Mouse (Mus musculus): ENCODE results near the gene Rpl18. TPM values are rescaled to one million over a fixed set of nuclear protein-coding genes. Genes with fewer than 3 reads are reported as not detected.
A peak's percentile ranks its signal among the peaks of the same experiment; 100 is the strongest.

The Rpl18 gene
- polyA plus RNA-seq (2015; fragmentation: Nextera tagmentation; extraction: Ambion mirVana): 540 and 572 TPM in 2 replicates

- Histone ChIP-seq H3K36me3 (peaks cover 35% of the 10 kb centered on the region), H3K27ac (peak within 1 kb of the TSS; percentile 44), H3K27me3 (no peaks in the 10 kb centered on the region), H3K4me3 (peak within 1 kb of the TSS; percentile 69), H3K9me3 (replicated peaks) (no peaks in the 10 kb centered on the region), H3K4me1 (replicated peaks) (peaks cover 43% of the 10 kb centered on the region), H3K4me2 (peak within 1 kb of the TSS; percentile 80), H3K9ac (peak within 1 kb of the TSS; percentile 63)
- 6% methylated on average over 34 of the region's 34 CpGs for WGBS
- peak; percentile 86 for ATAC-seq (replicated peaks; ENCODE audit: insufficient number of reproducible peaks, insufficient read depth, low FRiP score, low read depth)
Measured at GRCm38 (mm10) chr7:45715090-45715708, at the start of gene Rpl18. Rpl18 (plus strand) TSS chr7:45715457.

- no peaks in the 10 kb centered on the region; the same call in 1 of the 2 replicates for H3K9me3 ChIP-seq (replicated peaks)
- no peak within 1 kb of the TSS for H3K27ac ChIP-seq
- peaks cover 7% of the 10 kb centered on the region; the same call in 1 of the 2 replicates for H3K4me1 ChIP-seq (replicated peaks)
- no peak within 1 kb of the TSS for H3K9ac ChIP-seq
- no peak for ATAC-seq (replicated peaks; ENCODE audit: insufficient number of reproducible peaks, insufficient read depth, low FRiP score, low read depth)
- no peak within 1 kb of the TSS for H3K4me2 ChIP-seq
- no peaks in the 10 kb centered on the region for H3K27me3 ChIP-seq
- H3K4me3 ChIP-seq: no peak within 1 kb of the TSS
- WGBS: 76% methylated on average over 7 of the region's 7 CpGs
- H3K36me3 ChIP-seq: no peaks in the 10 kb centered on the region
Measured at GRCm38 (mm10) chr7:45666161-45666560, 49.1 kb upstream of the Rpl18 start, which contains the start of gene Fut2. Fut2 (minus strand) TSS chr7:45666394.

GRCm38 (mm10) chr7:45667761-45668160, 47.5 kb upstream of the Rpl18 start:
- H3K27me3 ChIP-seq: no peaks in the 10 kb centered on the region
- no peak for ATAC-seq (replicated peaks; ENCODE audit: insufficient number of reproducible peaks, insufficient read depth, low FRiP score, low read depth)
- peaks cover 7% of the 10 kb centered on the region; the same call in 1 of the 2 replicates for H3K4me1 ChIP-seq (replicated peaks)
- no peak overlapping the region for H3K4me3 ChIP-seq
- 79% methylated on average over 14 of the region's 14 CpGs for WGBS
- H3K9ac ChIP-seq: no peak overlapping the region
- no peak overlapping the region for H3K27ac ChIP-seq
- H3K9me3 ChIP-seq (replicated peaks): no peaks in the 10 kb centered on the region; the same call in 1 of the 2 replicates
- H3K4me2 ChIP-seq: no peak overlapping the region
- H3K36me3 ChIP-seq: no peaks in the 10 kb centered on the region

DNA sequence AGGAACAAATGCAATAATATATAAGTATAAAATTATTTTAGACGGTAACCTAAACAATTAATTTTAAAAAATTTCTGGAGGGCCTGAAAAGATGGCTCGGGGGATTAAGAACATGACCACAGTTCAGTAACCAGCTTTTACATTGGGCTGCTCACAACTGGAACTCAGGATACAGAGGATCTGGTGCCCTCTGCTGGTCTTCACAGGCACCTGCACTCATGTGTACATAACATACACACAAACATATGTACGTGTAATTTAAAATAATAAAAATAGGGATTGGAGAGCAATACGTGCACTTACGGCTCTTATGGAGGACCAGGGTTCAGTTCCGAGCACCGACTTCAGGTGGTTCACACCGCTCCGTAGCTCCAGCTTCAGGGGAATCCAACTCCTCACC, 46.3 kb upstream of the Rpl18 start:
- Histone ChIP-seq H3K36me3 (no peaks in the 10 kb centered on the region), H3K9ac (no peak overlapping the region), H3K4me2 (no peak overlapping the region), H3K9me3 (replicated peaks) (no peaks in the 10 kb centered on the region; the same call in 1 of the 2 replicates), H3K27me3 (no peaks in the 10 kb centered on the region), H3K4me1 (replicated peaks) (peaks cover 7% of the 10 kb centered on the region; the same call in 1 of the 2 replicates), H3K4me3 (no peak overlapping the region), H3K27ac (no peak overlapping the region)
- no peak for ATAC-seq (replicated peaks; ENCODE audit: insufficient number of reproducible peaks, insufficient read depth, low FRiP score, low read depth)
- 96% methylated on average over 9 of the region's 9 CpGs for WGBS

DNA sequence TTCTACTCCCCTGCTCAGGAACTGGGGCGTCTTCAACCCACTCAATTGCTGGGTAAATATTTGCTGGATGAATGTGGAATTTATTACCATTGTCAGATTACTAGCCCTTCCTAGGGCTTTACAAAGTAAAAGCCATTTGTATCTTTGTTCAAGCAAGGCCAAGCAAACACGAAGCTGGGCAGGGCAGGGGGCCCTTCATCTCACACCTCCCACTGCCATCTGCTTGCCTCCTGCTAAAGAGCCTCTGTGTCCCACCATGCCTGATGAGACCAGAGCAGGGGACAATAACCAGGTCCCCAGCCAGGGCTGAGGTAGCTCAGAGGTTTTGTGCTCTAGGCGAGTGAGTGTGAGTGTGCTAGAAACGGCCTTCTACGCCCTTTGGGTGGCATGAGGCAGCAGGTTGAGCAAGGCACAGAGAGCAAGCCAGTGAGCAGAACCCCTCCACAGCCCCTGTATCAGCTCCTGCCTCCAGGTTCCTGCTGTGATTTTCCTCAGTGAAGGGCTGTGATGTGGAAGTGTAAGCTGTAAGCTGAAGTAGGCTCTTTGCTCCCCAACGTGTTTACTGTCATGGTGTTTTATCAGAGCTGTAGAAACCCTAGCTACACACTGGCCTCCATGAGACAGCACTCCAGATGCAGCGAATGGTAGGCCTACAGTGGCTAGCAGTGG, 37.5 kb upstream of the Rpl18 start:
- H3K27me3 ChIP-seq: no peaks in the 10 kb centered on the region
- 74% methylated on average over 7 of the region's 7 CpGs for WGBS
- no peak overlapping the region for H3K9ac ChIP-seq
- H3K9me3 ChIP-seq (replicated peaks): no peaks in the 10 kb centered on the region
- no peak overlapping the region for H3K4me3 ChIP-seq
- no peak overlapping the region for H3K4me2 ChIP-seq
- peaks cover 33% of the 10 kb centered on the region for H3K4me1 ChIP-seq (replicated peaks)
- no peak overlapping the region for H3K27ac ChIP-seq
- H3K36me3 ChIP-seq: no peaks in the 10 kb centered on the region
- no peak for ATAC-seq (replicated peaks; ENCODE audit: insufficient number of reproducible peaks, insufficient read depth, low FRiP score, low read depth)

- no peak for ATAC-seq (replicated peaks; ENCODE audit: insufficient number of reproducible peaks, insufficient read depth, low FRiP score, low read depth)
- H3K27me3 ChIP-seq: no peaks in the 10 kb centered on the region
Measured at GRCm38 (mm10) chr7:45678513-45678912, 36.7 kb upstream of the Rpl18 start.

GRCm38 (mm10) chr7:45679966-45680621, 35.2 kb upstream of the Rpl18 start:
- Histone ChIP-seq H3K4me2 (no peak overlapping the region), H3K4me3 (no peak overlapping the region), H3K9ac (no peak overlapping the region), H3K27ac (peak overlapping the region; percentile 80), H3K4me1 (replicated peaks) (peaks cover 38% of the 10 kb centered on the region), H3K36me3 (no peaks in the 10 kb centered on the region), H3K27me3 (peaks cover 5% of the 10 kb centered on the region; the same call in 1 of the 2 replicates), H3K9me3 (replicated peaks) (no peaks in the 10 kb centered on the region)
- ATAC-seq (replicated peaks; ENCODE audit: insufficient number of reproducible peaks, insufficient read depth, low FRiP score, low read depth): peak; percentile 69
- WGBS: 59% methylated on average over 14 of the region's 14 CpGs

More at GRCm38 (mm10) chr7:45678513-45678912, 36.7 kb upstream of the Rpl18 start:
- WGBS: 89% methylated on average over 14 of the region's 14 CpGs
- Histone ChIP-seq H3K27ac (no peak overlapping the region), H3K4me3 (no peak overlapping the region), H3K36me3 (no peaks in the 10 kb centered on the region), H3K9ac (no peak overlapping the region), H3K4me1 (replicated peaks) (peaks cover 38% of the 10 kb centered on the region), H3K4me2 (no peak overlapping the region), H3K9me3 (replicated peaks) (no peaks in the 10 kb centered on the region)

DNA sequence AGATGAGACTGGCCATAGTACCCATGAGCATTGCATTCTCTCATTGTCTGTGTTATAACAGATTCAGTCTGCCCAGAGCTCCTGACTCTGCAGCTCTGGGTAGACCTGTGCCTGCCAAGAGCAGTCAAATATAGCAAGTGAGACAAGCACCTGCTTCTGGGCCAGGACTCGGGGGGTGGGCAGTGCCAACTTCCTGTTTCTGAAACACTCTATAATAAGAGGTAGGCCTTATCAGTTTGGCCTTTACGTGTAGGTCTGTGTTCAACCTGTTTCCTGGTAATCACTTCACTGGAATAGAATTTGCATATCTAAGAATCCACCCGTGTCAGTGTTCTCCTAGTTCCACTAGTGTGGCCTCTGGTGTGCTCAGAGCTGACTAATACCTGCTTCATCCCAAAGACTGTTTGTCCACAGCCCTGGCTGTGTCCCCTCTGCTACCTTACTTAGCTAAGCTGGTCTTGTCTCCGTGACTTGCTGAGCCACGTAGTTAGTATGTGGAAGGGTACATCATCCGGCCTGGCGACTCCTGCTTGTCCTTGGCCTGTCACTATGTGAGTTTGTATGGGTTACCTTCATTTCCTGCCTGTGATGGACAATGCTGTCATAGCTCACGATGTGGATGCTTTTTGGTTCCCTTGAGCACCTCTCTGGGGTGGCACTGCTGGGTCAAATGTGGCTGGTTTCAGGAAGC, 34.1 kb upstream of the Rpl18 start:
- WGBS: 63% methylated on average over 8 of the region's 8 CpGs
- Histone ChIP-seq H3K4me1 (replicated peaks) (peaks cover 38% of the 10 kb centered on the region), H3K4me2 (no peak overlapping the region), H3K36me3 (no peaks in the 10 kb centered on the region), H3K4me3 (no peak overlapping the region), H3K9me3 (replicated peaks) (no peaks in the 10 kb centered on the region), H3K27me3 (peaks cover 6% of the 10 kb centered on the region; the same call in 1 of the 2 replicates), H3K27ac (peak overlapping the region; percentile 80), H3K9ac (no peak overlapping the region)
- peak; percentile 48 for ATAC-seq (replicated peaks; ENCODE audit: insufficient number of reproducible peaks, insufficient read depth, low FRiP score, low read depth)

DNA sequence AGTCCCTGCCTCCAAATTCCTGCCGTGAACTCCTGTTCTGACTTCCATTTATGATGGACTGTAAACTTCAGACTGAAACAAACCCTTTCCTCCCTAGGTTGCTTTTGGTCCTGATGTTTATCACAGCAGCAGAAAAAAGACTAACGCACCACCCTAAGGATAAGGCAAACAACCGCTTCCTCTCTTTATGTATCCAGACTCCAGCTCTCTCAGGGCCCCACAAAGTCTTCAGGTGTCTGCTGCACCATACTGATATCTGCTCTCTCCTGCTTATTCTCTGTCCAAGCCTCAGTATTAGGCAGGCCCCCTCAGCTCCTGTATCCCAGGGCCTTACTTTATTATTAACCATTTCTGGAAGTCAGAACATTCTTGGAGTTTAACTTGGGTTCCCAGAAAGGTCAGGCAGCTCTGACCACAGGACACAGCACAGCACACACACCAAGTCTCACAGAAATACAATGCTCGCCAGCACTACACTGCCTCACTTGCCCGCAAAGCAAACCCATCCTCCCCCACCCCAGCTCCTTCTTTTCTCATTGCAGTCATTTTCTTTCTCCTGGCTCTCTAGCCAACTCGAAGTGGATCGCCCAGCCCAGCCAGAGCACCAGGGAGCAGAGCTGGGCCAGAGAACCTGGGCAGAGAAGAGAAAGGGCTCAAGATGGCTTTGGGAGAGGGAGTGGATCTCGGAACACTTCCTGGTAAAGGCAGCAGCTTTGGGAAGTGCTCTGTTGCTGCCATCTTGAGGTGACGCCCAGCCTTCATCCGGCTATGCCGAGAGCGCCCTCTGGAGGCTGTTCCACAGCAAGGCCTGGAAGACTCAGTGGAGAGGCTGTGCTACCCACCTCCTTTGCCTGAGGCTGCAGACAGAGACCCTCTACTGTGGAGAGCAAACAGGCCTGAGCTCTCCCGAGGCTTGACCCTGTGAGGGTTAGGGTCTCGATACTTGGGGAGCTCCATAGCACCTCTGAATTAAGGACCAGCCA, 32.8 kb upstream of the Rpl18 start:
- Histone ChIP-seq H3K36me3 (no peaks in the 10 kb centered on the region), H3K9me3 (replicated peaks) (no peaks in the 10 kb centered on the region), H3K4me2 (peak overlapping the region; percentile 52), H3K4me3 (peak overlapping the region; percentile 15; the same call in 1 of the 2 replicates), H3K27ac (peak overlapping the region; percentile 80), H3K27me3 (peaks cover 6% of the 10 kb centered on the region; the same call in 1 of the 2 replicates), H3K4me1 (replicated peaks) (peaks cover 38% of the 10 kb centered on the region), H3K9ac (peak overlapping the region; percentile 46; the same call in 1 of the 2 replicates)
- 30% methylated on average over 14 of the region's 14 CpGs for WGBS
- peak; percentile 38; the same call in 1 of the 2 replicates for ATAC-seq (replicated peaks; ENCODE audit: insufficient number of reproducible peaks, insufficient read depth, low FRiP score, low read depth)

- H3K4me2 ChIP-seq: no peak within 1 kb of the TSS
- H3K9ac ChIP-seq: no peak within 1 kb of the TSS
- peaks cover 38% of the 10 kb centered on the region for H3K4me1 ChIP-seq (replicated peaks)
- no peak within 1 kb of the TSS for H3K4me3 ChIP-seq
- H3K9me3 ChIP-seq (replicated peaks): no peaks in the 10 kb centered on the region
- H3K27ac ChIP-seq: no peak within 1 kb of the TSS
- H3K36me3 ChIP-seq: no peaks in the 10 kb centered on the region
- ATAC-seq (replicated peaks; ENCODE audit: insufficient number of reproducible peaks, insufficient read depth, low FRiP score, low read depth): no peak
- peaks cover 6% of the 10 kb centered on the region for H3K27me3 ChIP-seq
- WGBS: 79% methylated on average over 7 of the region's 7 CpGs
Measured at GRCm38 (mm10) chr7:45683396-45684050, 31.7 kb upstream of the Rpl18 start, which contains the start of gene Ntn5. Ntn5 (plus strand) TSS chr7:45684022.
